Mouse (Mus musculus): ENCODE measurements around the gene Gsk3b.

Gsk3b gene

GRCm38 (mm10) chr16:38088629-38089446 is at the start of gene Gsk3b:
Gsk3b (plus strand) TSS chr16:38089001.
- peak; percentile 100 for DNase-seq

DNA sequence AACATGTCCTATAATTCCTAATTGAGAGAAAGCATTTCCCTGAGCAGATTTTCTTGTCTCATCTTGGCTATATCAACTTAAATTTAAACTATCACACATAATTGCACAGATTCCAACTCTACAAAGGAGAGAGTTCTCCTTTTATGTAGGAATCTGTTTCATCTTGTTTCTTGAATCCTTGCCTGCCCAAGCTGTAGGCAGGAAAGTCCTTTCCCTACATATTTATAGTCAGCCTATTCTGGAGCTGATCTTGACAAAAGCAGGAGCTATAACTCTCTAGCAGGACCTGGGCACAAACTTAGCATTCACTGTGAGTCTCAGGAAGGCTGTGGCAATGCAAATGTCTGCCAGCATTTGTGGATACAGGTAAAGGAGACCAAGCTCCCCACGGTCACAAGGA is 46.6 kb upstream of the Gsk3b start:
- DNase-seq: no peak

DNA sequence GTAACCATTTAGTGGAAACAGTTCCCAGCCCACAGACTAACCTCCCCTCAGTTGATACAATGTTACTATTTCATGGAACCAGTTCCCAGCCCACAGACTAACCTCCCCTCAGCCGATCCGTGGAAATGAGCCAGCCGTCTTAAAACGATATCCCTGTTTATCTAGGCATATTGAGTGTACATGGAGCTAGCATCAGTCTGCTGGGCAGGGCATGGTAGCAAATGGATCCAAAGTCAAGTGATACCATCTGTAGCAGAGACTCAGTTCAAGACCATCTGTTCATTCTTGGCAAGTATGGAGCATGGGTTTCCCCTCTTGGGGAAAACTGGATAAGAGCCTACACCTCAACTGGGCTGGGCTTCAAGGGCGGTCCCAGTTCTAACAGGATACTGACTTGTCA is 44.2 kb upstream of the Gsk3b start:
- DNase-seq: no peak

DNA sequence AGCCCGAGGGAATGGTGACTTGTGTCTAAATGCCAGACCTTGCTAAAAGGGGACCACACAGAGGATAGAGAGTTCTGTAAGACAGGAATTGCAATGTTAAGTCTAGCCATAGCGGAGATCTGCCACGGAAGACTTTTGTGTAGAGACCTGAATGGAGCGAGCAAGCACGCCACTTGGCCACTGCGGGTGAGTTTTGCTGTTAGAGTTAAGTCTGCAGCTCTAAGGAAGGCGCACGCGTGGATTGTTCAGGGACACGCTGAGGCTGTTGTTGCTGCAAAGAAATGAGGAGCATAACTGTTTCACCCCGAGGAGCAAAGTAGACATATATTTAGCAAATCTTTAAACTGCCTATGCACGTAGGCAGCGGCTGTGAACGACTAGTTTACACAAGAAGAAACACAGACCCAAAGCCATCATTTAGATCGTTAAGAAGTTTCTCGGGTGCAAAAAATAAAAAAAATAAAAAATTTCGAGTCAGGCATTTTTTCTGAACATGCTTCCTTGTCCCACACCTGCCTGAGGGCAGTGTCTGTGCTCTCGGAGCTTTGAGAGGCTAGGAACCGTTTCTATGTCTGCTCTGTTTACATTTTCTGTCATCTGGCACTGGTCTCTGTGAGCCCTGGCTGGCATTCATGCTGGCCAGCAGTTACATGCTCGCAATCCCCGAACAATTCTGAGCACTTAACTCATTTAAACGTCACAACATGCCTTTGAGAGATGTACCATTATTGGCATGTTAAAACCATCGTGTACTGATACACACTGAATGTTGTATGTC is 40.8 kb upstream of the Gsk3b start:
- peak; percentile 7 to 47 for DNase-seq

- no peak for DNase-seq
Observed at GRCm38 (mm10) chr16:38057898-38058297, 30.9 kb upstream of the Gsk3b start.

DNA sequence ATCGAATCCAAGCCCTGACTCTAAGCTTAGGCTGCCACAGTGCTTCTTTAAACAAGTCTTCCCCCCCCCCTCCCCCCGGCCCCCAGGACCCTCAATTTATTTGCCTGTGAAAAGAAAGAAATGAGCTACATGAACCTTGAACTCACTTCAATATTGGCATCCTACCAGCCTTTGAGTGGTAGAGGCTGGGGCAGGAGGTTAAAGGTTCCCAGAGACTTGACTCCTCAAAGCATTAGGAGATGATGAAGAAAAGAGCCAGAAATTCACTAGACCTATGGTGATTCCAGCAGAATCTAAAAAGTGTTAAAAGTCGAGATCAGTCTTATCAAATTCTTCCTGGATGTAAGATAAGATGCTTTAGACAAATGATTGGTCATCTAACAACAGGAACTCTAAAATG is 30.0 kb upstream of the Gsk3b start:
- no peak for DNase-seq

DNA sequence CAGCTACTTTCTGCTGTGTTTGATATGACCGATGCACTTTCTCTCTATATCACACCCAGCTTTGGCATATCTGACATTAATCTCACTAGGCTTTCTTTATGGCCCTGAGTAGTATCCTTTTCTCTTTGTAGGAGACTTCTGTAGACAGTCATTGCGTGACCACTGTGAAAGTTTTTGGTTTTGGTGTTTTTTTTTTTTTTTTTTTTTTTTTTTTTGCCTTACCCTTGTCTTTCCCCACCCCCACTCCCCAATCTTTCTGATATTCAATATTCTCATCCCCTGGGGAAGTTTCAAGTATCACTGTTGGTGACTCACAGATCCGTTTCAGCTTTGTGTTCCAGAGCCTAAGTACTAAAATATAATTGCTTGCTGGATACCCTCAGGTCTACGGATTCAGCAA is 29.2 kb upstream of the Gsk3b start:
- DNase-seq: no peak

DNA sequence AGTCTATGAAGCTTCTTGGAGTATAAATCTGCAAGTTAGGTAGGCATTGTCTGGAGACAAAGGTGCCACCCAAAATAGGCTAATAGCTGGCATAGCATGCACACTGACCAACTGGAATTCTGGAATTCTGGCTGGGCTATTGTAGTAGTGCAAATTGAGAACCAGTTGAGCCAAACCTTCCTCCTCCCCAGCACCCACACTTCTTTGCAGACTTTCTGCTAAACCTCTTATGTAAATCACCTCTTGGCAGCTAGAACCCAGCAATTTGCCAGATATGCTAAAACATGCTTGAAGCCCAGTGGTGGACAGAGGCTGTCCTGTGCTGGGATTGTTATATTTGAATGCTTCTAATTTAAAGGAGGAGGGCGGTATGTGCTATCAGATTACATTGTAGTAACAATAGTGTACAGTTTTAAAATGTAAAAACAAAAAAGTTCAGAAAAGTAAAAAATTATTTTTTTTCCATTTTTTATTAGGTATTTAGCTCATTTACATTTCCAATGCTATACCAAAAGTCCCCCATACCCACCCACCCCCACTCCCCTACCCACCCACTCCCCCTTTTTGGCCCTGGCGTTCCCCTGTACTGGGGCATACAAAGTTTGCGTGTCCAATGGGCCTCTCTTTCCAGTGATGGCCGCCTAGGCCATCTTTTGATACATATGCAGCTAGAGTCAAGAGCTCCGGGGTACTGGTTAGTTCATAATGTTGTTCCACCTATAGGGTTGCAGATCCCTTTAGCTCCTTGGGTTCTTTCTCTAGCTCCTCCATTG is 14.8 kb upstream of the Gsk3b start:
- peak in 1 of 2 experiments; percentile 24 for DNase-seq

- DNase-seq: no peak
Observed at GRCm38 (mm10) chr16:38080201-38080600, 8.6 kb upstream of the Gsk3b start.

- peak; percentile 15 to 47 for DNase-seq
Observed at GRCm38 (mm10) chr16:38087231-38087630, 1.6 kb upstream of the Gsk3b start.

DNA sequence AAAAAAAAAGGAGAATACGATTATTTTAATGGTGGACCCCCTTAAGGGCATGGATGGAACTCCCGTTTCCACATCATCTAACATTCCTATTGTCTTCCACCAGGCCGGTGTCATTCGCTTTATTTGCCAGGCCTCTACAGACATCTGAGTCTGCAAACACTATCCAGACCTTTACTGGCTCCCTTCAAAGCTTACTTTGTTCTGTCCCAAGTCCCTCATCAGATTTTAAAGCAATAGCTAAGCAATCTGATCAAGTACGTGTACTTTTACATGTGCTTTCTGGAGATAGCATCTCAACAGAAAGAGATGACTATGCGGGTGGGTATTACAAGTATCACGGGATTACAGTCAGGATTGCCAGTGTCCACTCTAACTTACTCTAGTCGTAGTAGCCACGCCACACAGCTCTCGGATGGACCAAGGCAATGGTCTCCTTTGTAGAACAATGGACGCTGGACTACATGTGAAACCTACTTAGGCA is 1.1 kb upstream of the Gsk3b start:
- no peak for DNase-seq

DNA sequence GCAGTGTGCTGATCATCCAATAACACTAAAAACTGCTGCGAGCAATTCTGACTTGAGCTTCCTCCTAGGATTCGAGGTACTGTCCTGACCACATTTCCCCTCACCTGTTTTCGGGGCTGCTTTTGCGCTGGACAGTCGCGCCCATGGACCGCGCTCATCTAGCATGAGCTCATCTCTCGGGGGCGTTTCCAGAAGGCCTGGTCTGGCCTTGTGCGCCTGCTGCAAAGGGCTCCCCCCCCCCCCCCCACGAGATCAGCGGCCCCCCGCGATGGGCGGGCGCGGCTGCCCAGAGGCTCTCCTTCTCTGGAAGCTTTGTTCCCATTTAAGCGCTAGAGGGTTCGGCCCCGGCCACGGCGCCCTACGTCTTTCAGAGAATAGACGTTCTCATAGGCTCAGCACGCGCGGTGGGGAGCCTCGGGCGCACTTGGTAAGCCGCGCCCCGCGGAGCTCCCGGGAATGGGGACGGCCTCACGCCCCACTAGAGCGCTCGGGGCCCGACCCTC is 624 bp upstream of the Gsk3b start:
- no peak for DNase-seq

- no peak for DNase-seq
Observed at GRCm38 (mm10) chr16:38089447-38090170, 808 bp downstream of the Gsk3b start.

- no peak for DNase-seq
Observed at GRCm38 (mm10) chr16:38090341-38091005, 1.7 kb downstream of the Gsk3b start.

- DNase-seq: no peak
Observed at GRCm38 (mm10) chr16:38091041-38091440, 2.2 kb downstream of the Gsk3b start.

DNA sequence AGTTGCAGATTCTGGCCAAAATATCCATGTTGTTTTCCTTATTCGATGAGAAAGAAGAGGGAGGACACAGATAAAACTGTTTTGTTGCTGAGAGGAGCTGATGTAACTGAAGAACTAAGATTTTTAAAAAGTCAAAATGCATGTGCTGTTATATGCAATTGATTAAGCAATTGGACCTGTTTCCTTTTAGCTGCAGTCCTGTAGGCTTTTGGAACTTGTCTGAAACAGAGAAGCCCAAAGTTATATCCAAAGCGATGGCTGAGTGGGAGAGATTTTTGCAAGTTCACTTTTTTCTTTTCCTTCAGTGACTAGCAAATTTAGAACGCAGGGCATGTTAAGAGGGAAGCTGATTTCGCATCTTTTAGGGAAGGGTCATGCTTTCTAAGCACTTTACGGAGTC is 2.9 kb downstream of the Gsk3b start:
- no peak for DNase-seq

- no peak for DNase-seq
Observed at GRCm38 (mm10) chr16:38092598-38092997, 3.8 kb downstream of the Gsk3b start.

DNA sequence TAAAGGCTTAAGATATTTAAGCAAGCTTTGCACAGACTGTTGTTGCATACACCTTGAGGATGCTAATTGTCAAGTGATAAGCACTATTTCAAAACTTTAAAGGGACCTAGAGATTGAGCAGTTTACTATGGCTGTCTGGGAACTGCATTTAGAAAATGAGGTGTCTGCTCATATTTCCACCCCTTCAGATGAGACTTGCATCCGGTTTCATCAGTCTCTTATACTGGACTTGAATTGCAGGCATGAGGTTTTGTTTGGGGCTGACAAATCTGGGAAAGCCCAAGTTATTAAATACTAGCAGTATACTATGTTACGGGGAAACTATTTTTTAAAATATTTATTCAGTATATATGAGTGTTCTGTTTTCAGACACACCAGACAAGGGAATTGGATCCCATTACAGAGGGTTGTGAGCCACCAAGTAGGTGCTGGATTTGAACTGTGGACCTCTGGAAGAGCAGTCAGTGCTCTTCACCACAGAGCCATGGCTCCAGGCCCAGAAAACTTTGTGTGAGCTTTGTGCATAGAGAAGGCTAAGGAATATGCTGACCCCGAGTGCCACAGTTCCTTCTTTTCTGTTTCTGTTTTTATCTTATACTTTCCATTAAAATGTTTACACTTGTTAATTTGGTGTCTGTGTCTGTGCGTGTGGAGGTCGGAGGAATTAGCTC is 6.5 kb downstream of the Gsk3b start:
- DNase-seq: no peak

GRCm38 (mm10) chr16:38097521-38097920 is 8.7 kb downstream of the Gsk3b start:
- DNase-seq: no peak

DNA sequence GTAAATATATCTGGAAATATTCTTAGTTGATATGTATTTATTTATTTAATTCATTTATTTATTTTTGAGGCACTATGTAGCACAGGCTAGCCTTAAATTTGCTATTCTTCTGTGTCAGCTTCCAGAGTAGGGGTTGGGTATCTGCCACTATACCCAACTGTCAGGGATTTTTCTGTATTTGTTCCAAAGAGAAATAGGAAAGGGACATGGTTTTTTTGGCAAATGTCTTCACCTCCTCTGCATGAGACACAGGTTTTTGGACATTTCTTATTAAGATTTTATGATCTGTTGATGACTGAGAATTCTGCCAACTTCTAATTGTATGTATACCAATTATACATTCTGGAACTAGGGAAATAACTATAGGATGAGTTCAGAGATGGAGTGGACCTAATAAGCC is 10.5 kb downstream of the Gsk3b start:
- no peak for DNase-seq

DNA sequence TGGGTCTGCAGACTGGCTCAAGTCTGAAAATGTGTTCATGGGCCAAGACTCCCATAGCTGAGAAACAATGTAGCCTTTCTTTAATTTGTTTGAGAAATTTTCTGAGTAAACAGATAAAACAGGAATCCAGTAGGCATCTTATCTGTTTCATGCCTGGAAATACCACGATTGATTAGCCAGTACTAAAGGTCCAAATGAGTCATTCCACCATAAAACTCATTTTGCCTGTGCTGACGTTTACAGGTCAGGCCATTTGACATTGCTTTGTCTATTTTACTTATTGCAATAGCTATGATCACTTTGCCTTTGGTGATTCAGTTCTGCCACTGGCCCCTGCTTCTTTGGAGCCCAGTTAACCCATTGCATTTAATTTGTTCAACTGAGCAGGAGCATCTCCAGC is 11.8 kb downstream of the Gsk3b start:
- no peak for DNase-seq

Data from lung, adult 18-20 months (tissue).